Mouse (Mus musculus) kidney, embryonic 16.5 days (tissue): ENCODE measurements around the gene Timm8a1. TPM values are rescaled to one million over a fixed set of nuclear protein-coding genes. Genes with fewer than 3 reads are reported as not detected.

Source experiments
- ATAC-seq: fragments of 200-750 bp; cut with Nextera tagmentation; 2 replicates; pipeline ENCODE4 v1.8.0; 2017; ENCODE audit warnings: moderate TSS enrichment; ENCODE audit not compliant: low FRiP score, low TSS enrichment
- H3K27ac ChIP-seq: fragments of 300-500 bp; sonication (generic); 2 replicates; pipeline ENCODE4 v1.5.1; 2014; ENCODE audit warnings: low read length
- H3K27me3 ChIP-seq: fragments of 300-500 bp; sonication (generic); 2 replicates; pipeline ENCODE4 v1.6.1; 2014; ENCODE audit warnings: low read length, control low read depth, mixed read lengths; ENCODE audit not compliant: insufficient read depth
- H3K36me3 ChIP-seq: fragments of 300-500 bp; sonication (generic); 2 replicates; pipeline ENCODE4 v1.6.1; 2014; ENCODE audit warnings: low read length, control low read depth, mixed read lengths; ENCODE audit not compliant: insufficient read depth
- H3K4me1 ChIP-seq: fragments of 300-500 bp; sonication (generic); 2 replicates; pipeline ENCODE4 v1.6.1; 2014; ENCODE audit warnings: low read length, control low read depth, mixed read lengths; ENCODE audit not compliant: insufficient read depth
- H3K4me2 ChIP-seq: fragments of 300-500 bp; sonication (generic); replicated peaks from 2 replicates; pipeline ENCODE4 v1.6.1; 2014; ENCODE audit warnings: low read depth, low read length
- H3K4me3 ChIP-seq: fragments of 300-500 bp; sonication (generic); 2 replicates; pipeline ENCODE4 v1.5.1; 2014; ENCODE audit warnings: mild to moderate bottlenecking, low read length
- H3K9ac ChIP-seq: fragments of 300-500 bp; sonication (generic); replicated peaks from 2 replicates; pipeline ENCODE4 v1.6.1; 2014; ENCODE audit warnings: low read length
- H3K9me3 ChIP-seq: fragments of 300-500 bp; sonication (generic); 2 replicates; pipeline ENCODE4 v1.6.1; 2016; ENCODE audit warnings: low read length, control low read depth
- WGBS: fragments of 180-500 bp; shearing (Covaris S2); extraction: QIAGEN DNeasy Blood & Tissue Kit; methylation state at CpG from one replicate; pipeline ENCODE4 v1.1.7; 2014; 5-methylcytosine and 5-hydroxymethylcytosine counted together
- polyA plus RNA-seq: library from polyadenylated mRNA; unstranded; fragments of >200 nt; fragmentation: Nextera tagmentation; extraction: Ambion mirVana; gene quantifications from 2 replicates; pipeline ENCODE4 v1.2.1, GENCODE M21; 2015

The Timm8a1 gene
- polyA plus RNA-seq, result 83.4 and 95.3 TPM in 2 replicates

GRCm38 (mm10) chrX:134541145-134541954 lies at the start of gene Timm8a1:
TSS of gene Timm8a1 (minus strand) at chrX:134541865.
- WGBS, result 14% methylated on average over 52 of the region's 61 CpGs
- Histone ChIP-seq H3K36me3 (no peaks in the 10 kb centered on the region), H3K9me3 (no peaks in the 10 kb centered on the region), H3K4me3 (peak within 1 kb of the TSS; percentile 65), H3K27me3 (no peaks in the 10 kb centered on the region), H3K27ac (peak within 1 kb of the TSS; percentile 87), H3K9ac (peak within 1 kb of the TSS; percentile 70), H3K4me1 (no peaks in the 10 kb centered on the region), H3K4me2 (peak within 1 kb of the TSS; percentile 56)
- peak; percentile 93 for ATAC-seq

GRCm38 (mm10) chrX:134589836-134590235 lies 48.2 kb upstream of the Timm8a1 start:
- 57% methylated on average over 5 of the region's 5 CpGs for WGBS
- Histone ChIP-seq H3K4me2 (no peak overlapping the region), H3K27ac (no peak overlapping the region), H3K9ac (no peak overlapping the region), H3K4me3 (no peak overlapping the region), H3K9me3 (no peaks in the 10 kb centered on the region), H3K4me1 (no peaks in the 10 kb centered on the region), H3K27me3 (no peaks in the 10 kb centered on the region; the same call in 1 of the 2 replicates), H3K36me3 (0 out of 2 replicates have a peak, but pooled peaks cover 4% of the 10 kb centered on the region)
- ATAC-seq, result no peak

GRCm38 (mm10) chrX:134588997-134589396 lies 47.3 kb upstream of the Timm8a1 start:
- no peak overlapping the region for H3K4me3 ChIP-seq
- H3K9me3 ChIP-seq, result no peaks in the 10 kb centered on the region
- 0 out of 2 replicates have a peak, but pooled peaks cover 4% of the 10 kb centered on the region for H3K36me3 ChIP-seq
- no peaks in the 10 kb centered on the region for H3K4me1 ChIP-seq
- H3K27me3 ChIP-seq, result no peaks in the 10 kb centered on the region; the same call in 1 of the 2 replicates
- ATAC-seq, result no peak
- H3K4me2 ChIP-seq, result no peak overlapping the region
- no peak overlapping the region for H3K9ac ChIP-seq
- WGBS, result 89% methylated on average over 3 of the region's 3 CpGs
- no peak overlapping the region for H3K27ac ChIP-seq

- H3K4me2 ChIP-seq, result no peak overlapping the region
- H3K27me3 ChIP-seq, result no peaks in the 10 kb centered on the region; the same call in 1 of the 2 replicates
- no peaks in the 10 kb centered on the region for H3K4me1 ChIP-seq
- H3K9me3 ChIP-seq, result no peaks in the 10 kb centered on the region
- no peak overlapping the region for H3K27ac ChIP-seq
- ATAC-seq, result no peak
- 0 out of 2 replicates have a peak, but pooled peaks cover 4% of the 10 kb centered on the region for H3K36me3 ChIP-seq
- H3K9ac ChIP-seq, result no peak overlapping the region
- 80% methylated on average over 4 of the region's 4 CpGs for WGBS
- H3K4me3 ChIP-seq, result no peak overlapping the region
Measured at GRCm38 (mm10) chrX:134588261-134588660, 46.6 kb upstream of the Timm8a1 start.

- WGBS, result 36% methylated on average over 8 of the region's 8 CpGs
- Histone ChIP-seq H3K27me3 (no peaks in the 10 kb centered on the region; the same call in 1 of the 2 replicates), H3K27ac (0 out of 2 replicates have a peak overlapping the region, but pooled peaks have one; percentile 92), H3K9me3 (no peaks in the 10 kb centered on the region), H3K36me3 (0 out of 2 replicates have a peak, but pooled peaks cover 4% of the 10 kb centered on the region), H3K4me1 (no peaks in the 10 kb centered on the region), H3K4me2 (peak overlapping the region; percentile 66), H3K9ac (peak overlapping the region; percentile 75), H3K4me3 (peak overlapping the region; percentile 61)
- no peak for ATAC-seq
Measured at GRCm38 (mm10) chrX:134586447-134586846, 44.8 kb upstream of the Timm8a1 start.

- H3K4me1 ChIP-seq, result no peaks in the 10 kb centered on the region
- WGBS, result 21% methylated on average over 45 of the region's 45 CpGs
- no peaks in the 10 kb centered on the region for H3K9me3 ChIP-seq
- H3K36me3 ChIP-seq, result 0 out of 2 replicates have a peak, but pooled peaks cover 4% of the 10 kb centered on the region
- peak within 1 kb of the TSS; percentile 75 for H3K9ac ChIP-seq
- peak within 1 kb of the TSS; percentile 61 for H3K4me3 ChIP-seq
- H3K27ac ChIP-seq, result peak within 1 kb of the TSS; percentile 92
- no peaks in the 10 kb centered on the region; the same call in 1 of the 2 replicates for H3K27me3 ChIP-seq
- peak within 1 kb of the TSS; percentile 66 for H3K4me2 ChIP-seq
- ATAC-seq, result peak; percentile 98
Measured at GRCm38 (mm10) chrX:134585103-134586002, 43.7 kb upstream of the Timm8a1 start, which contains the start of gene Rpl36a. TSS of gene Rpl36a (plus strand) at chrX:134585654.

- WGBS, result 80% methylated on average over 11 of the region's 11 CpGs
- Histone ChIP-seq H3K9ac (no peak within 1 kb of the TSS), H3K27ac (no peak within 1 kb of the TSS), H3K4me1 (no peaks in the 10 kb centered on the region), H3K27me3 (no peaks in the 10 kb centered on the region; the same call in 1 of the 2 replicates), H3K36me3 (no peaks in the 10 kb centered on the region), H3K4me2 (no peak within 1 kb of the TSS), H3K9me3 (no peaks in the 10 kb centered on the region), H3K4me3 (no peak within 1 kb of the TSS)
- no peak for ATAC-seq
Measured at GRCm38 (mm10) chrX:134582888-134583669, 41.4 kb upstream of the Timm8a1 start, which contains the start of gene Btk. TSS of gene Btk (minus strand) at chrX:134583570.

GRCm38 (mm10) chrX:134582270-134582669 lies 40.6 kb upstream of the Timm8a1 start:
- Histone ChIP-seq H3K36me3 (no peaks in the 10 kb centered on the region), H3K9ac (no peak overlapping the region), H3K27ac (no peak overlapping the region), H3K4me3 (no peak overlapping the region), H3K4me1 (no peaks in the 10 kb centered on the region), H3K4me2 (no peak overlapping the region), H3K27me3 (no peaks in the 10 kb centered on the region; the same call in 1 of the 2 replicates), H3K9me3 (no peaks in the 10 kb centered on the region)
- 80% methylated on average over 11 of the region's 11 CpGs for WGBS
- ATAC-seq, result no peak
